Mouse (Mus musculus) CH12.LX (cell line): ENCODE results near the gene Rpl3l.

Experiments used
- BHLHE40 ChIP-seq: IDR thresholded peaks from 2 replicates; pipeline ENCODE4 v1.6.1; 2011; ENCODE audit warnings: mild to moderate bottlenecking, low read depth, low read length, improper control_type of control experiment
- CTCF ChIP-seq, 2 experiments: IDR thresholded peaks in 1 of 2; conservative IDR thresholded peaks in 1 of 2; 2 replicates each; pipeline ENCODE4 v1.5.1; 2011 to 2012; ENCODE audit warnings: low read depth in 2 of 2, low read length in 2 of 2, improper control_type of control experiment in 1 of 2, inconsistent platforms in 1 of 2, mild to moderate bottlenecking in 1 of 2, moderate library complexity in 1 of 2
- IRF4 ChIP-seq: IDR thresholded peaks from 2 replicates; pipeline ENCODE4 v1.6.1; 2014; ENCODE audit warnings: low read depth, mild to moderate bottlenecking, inconsistent platforms, low read length, improper control_type of control experiment
- MAX ChIP-seq: IDR thresholded peaks from 2 replicates; pipeline ENCODE4 v1.6.1; 2011; ENCODE audit warnings: low read length, improper control_type of control experiment
- MEF2A ChIP-seq: IDR thresholded peaks from 2 replicates; pipeline ENCODE4 v1.6.1; 2014; ENCODE audit warnings: low read depth, mild to moderate bottlenecking, inconsistent platforms, low read length, improper control_type of control experiment, borderline replicate concordance
- MXI1 ChIP-seq: IDR thresholded peaks from 2 replicates; pipeline ENCODE4 v1.6.1; 2011; ENCODE audit warnings: mild to moderate bottlenecking, low read depth, low read length, improper control_type of control experiment
- POLR2A ChIP-seq: IDR thresholded peaks from 2 replicates; pipeline ENCODE4 v1.6.1; 2011; ENCODE audit warnings: low read depth, mild to moderate bottlenecking, improper control_type of control experiment, low read length
- POLR2AphosphoS2 ChIP-seq: IDR thresholded peaks from 2 replicates; pipeline ENCODE4 v1.6.1; 2011; ENCODE audit warnings: low read depth, low read length, improper control_type of control experiment

DNA sequence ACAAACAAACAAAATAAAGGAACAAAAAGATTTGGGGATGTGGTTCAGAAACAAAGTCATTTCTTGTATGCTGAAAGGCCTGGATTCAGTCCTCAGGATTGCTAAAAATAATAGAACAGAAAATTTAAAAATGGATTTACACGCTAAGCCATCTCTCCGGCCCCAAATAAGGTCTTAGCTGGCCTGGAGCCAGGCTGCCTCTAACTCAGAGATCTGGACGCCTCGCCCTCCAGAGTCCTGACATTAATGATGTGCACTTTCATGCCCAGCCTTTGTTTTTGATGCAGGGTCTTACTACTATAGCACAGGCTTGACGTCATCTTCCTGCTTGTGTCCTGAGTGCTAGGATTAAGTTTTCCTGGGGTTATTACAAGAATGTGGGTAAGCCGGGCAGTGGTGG, 1.4 kb downstream of the Rpl3l start:
- TF ChIP-seq CTCF (conservative IDR thresholded peaks at IDR 0.05 in 1 of 2, IDR thresholded peaks at IDR 0.05 in 1 of 2; ENCODE audit: low read depth in 2 of 2, low read length in 2 of 2) (no peak), BHLHE40 (no peak), MXI1 (no peak), IRF4 (no peak), POLR2A (no peak), MEF2A (no peak), MAX (no peak), POLR2AphosphoS2 (no peak)
